20 mouse cellular contexts compared by ENCODE assay signal in genomic region chr19:8803879-8804660, GRCm38 (mm10). TPM values are rescaled to one million over a fixed set of nuclear protein-coding genes. Genes with fewer than 3 reads are reported as not detected.
DNase-seq lines count a peak whose midpoint lies in the region; ATAC-seq and TF ChIP-seq lines count a peak whose summit lies in the region.
"Had no signal": no experiment of that assay in that cellular context is flagged by ENCODE, and none has a peak within 500 bp of the region (broad histone marks: within the 10 kb centered on the region; RNA-seq: fewer than 3 reads in every experiment).

No protein-coding gene starts in this region.

- H3K27ac ChIP-seq in forebrain, embryonic 12.5 days, result no peak overlapping the region
- H3K27ac ChIP-seq in forebrain, embryonic 14.5 days (ENCODE audit: low read depth, low read length), result no peak overlapping the region
- no peak overlapping the region for H3K27ac ChIP-seq in midbrain, embryonic 10.5 days (replicated peaks)
- H3K27ac ChIP-seq in midbrain, embryonic 16.5 days (ENCODE audit: low read length), result no peak overlapping the region
- 0 out of 2 replicates have a peak overlapping the region, but pooled peaks have one; percentile 84 for H3K27ac ChIP-seq in macrophage
- H3K27ac ChIP-seq: stomach, postnatal 0 days had no signal

- TF ChIP-seq CTCF in E14TG2a.4 (conservative IDR thresholded peaks at IDR 0.05; ENCODE audit: low read length), result no peak

- DNase-seq in forebrain, embryonic 14.5 days (ENCODE audit: low spot score), result no peak
- no peak for DNase-seq in midbrain, embryonic 10.5 days (ENCODE audit: low spot score)
- no peak for DNase-seq in gastrocnemius, adult 8-10 months (ENCODE audit: low spot score in 2 of 2)
- no peak for DNase-seq in embryo, embryonic 9.5 days (ENCODE audit: extremely low spot score)
- DNase-seq: cerebellum, adult 18-20 months; cerebellum, postnatal 25 days; embryo, embryonic 11 days; heart, postnatal 10 days; kidney, postnatal 36 days; lung, adult 2 months; lung, postnatal 14 days; right cerebral cortex, postnatal 14 days had no signal

- no peak overlapping the region for H3K4me2 ChIP-seq in forebrain, embryonic 12.5 days
- H3K4me2 ChIP-seq in forebrain, embryonic 14.5 days (ENCODE audit: low read length), result no peak overlapping the region
- no peak overlapping the region for H3K4me2 ChIP-seq in midbrain, embryonic 16.5 days (ENCODE audit: low read length)

- H3K36me3 ChIP-seq in forebrain, embryonic 12.5 days (replicated peaks), result peaks cover 48% of the 10 kb centered on the region
- peaks cover 36% of the 10 kb centered on the region for H3K36me3 ChIP-seq in forebrain, embryonic 14.5 days (ENCODE audit: control insufficient read depth, insufficient read depth, low read length)
- H3K36me3 ChIP-seq in midbrain, embryonic 10.5 days, result peaks cover 58% of the 10 kb centered on the region
- H3K36me3 ChIP-seq in midbrain, embryonic 16.5 days (ENCODE audit: control insufficient read depth, insufficient read depth, low read length), result peaks cover 7% of the 10 kb centered on the region
- H3K36me3 ChIP-seq in E14TG2a.4 (ENCODE audit: insufficient read depth, low read length), result peaks cover 59% of the 10 kb centered on the region
- H3K36me3 ChIP-seq in macrophage (ENCODE audit: inconsistent target), result no peaks in the 10 kb centered on the region

- no peak overlapping the region for H3K4me3 ChIP-seq in forebrain, embryonic 12.5 days (replicated peaks)
- H3K4me3 ChIP-seq in forebrain, embryonic 14.5 days (ENCODE audit: low read depth, low read length), result no peak overlapping the region
- peak overlapping the region; percentile 5; the same call in 1 of the 2 replicates for H3K4me3 ChIP-seq in midbrain, embryonic 10.5 days
- no peak overlapping the region for H3K4me3 ChIP-seq in midbrain, embryonic 16.5 days (ENCODE audit: low read depth, low read length)
- H3K4me3 ChIP-seq in E14TG2a.4 (replicated peaks; ENCODE audit: low read length) (peak overlapping the region; percentile 92; the same call in 1 of the 2 replicates), macrophage (ENCODE audit: inconsistent target) (no peak overlapping the region)
- H3K4me3 ChIP-seq: heart, embryonic 12.5 days had no signal

- no peaks in the 10 kb centered on the region for H3K27me3 ChIP-seq in forebrain, embryonic 12.5 days
- no peaks in the 10 kb centered on the region for H3K27me3 ChIP-seq in forebrain, embryonic 14.5 days (replicated peaks; ENCODE audit: control insufficient read depth, insufficient read depth, low read length)
- H3K27me3 ChIP-seq in midbrain, embryonic 10.5 days (ENCODE audit: low read depth, poor library complexity, severe bottlenecking), result no peaks in the 10 kb centered on the region
- H3K27me3 ChIP-seq in midbrain, embryonic 16.5 days (ENCODE audit: control insufficient read depth, insufficient read depth, low read depth, low read length), result no peaks in the 10 kb centered on the region
- no peaks in the 10 kb centered on the region for H3K27me3 ChIP-seq in E14TG2a.4 (ENCODE audit: insufficient read depth, low read length)
- H3K27me3 ChIP-seq: heart, embryonic 12.5 days; kidney, embryonic 15.5 days had no signal

- 91% methylated on average over 11 of the region's 11 CpGs for WGBS in forebrain, embryonic 12.5 days
- WGBS in forebrain, embryonic 14.5 days, result 91% methylated on average over 11 of the region's 11 CpGs
- 89% methylated on average over 11 of the region's 11 CpGs for WGBS in midbrain, embryonic 10.5 days
- 92% methylated on average over 11 of the region's 11 CpGs for whole genome bisulfite sequencing in midbrain, embryonic 16.5 days
- WGBS in macrophage (ENCODE audit: missing documents), result 73% methylated on average over 10 of the region's 11 CpGs

- H3K9me3 ChIP-seq in forebrain, embryonic 12.5 days, result no peaks in the 10 kb centered on the region
- H3K9me3 ChIP-seq in forebrain, embryonic 14.5 days (replicated peaks; ENCODE audit: control insufficient read depth, low read length), result no peaks in the 10 kb centered on the region
- no peaks in the 10 kb centered on the region for H3K9me3 ChIP-seq in midbrain, embryonic 10.5 days (replicated peaks)
- no peaks in the 10 kb centered on the region for H3K9me3 ChIP-seq in midbrain, embryonic 16.5 days (replicated peaks; ENCODE audit: control insufficient read depth, low read length, poor library complexity, severe bottlenecking)
- H3K9me3 ChIP-seq in E14TG2a.4 (ENCODE audit: low read length), result no peaks in the 10 kb centered on the region
- H3K9me3 ChIP-seq: heart, embryonic 12.5 days; kidney, embryonic 15.5 days had no signal

- H3K79me2 ChIP-seq in macrophage (ENCODE audit: inconsistent target), result peaks cover 5% of the 10 kb centered on the region; the same call in 1 of the 2 replicates

- peaks cover 19% of the 10 kb centered on the region for H3K4me1 ChIP-seq in forebrain, embryonic 12.5 days
- H3K4me1 ChIP-seq in forebrain, embryonic 14.5 days (ENCODE audit: control insufficient read depth, insufficient read depth, low read length), result peaks cover 8% of the 10 kb centered on the region; the same call in 1 of the 2 replicates
- H3K4me1 ChIP-seq in midbrain, embryonic 10.5 days, result peaks cover 22% of the 10 kb centered on the region
- peaks cover 14% of the 10 kb centered on the region for H3K4me1 ChIP-seq in midbrain, embryonic 16.5 days (ENCODE audit: control insufficient read depth, insufficient read depth, low read length)
- peaks cover 61% of the 10 kb centered on the region for H3K4me1 ChIP-seq in E14TG2a.4 (replicated peaks; ENCODE audit: low read depth, low read length)

- ATAC-seq in forebrain, embryonic 12.5 days (ENCODE audit: low FRiP score), result no peak
- ATAC-seq in forebrain, embryonic 14.5 days, result no peak
- ATAC-seq in midbrain, embryonic 16.5 days, result no peak
- ATAC-seq: intestine, postnatal 0 days had no signal

- 0 out of 2 replicates have a peak overlapping the region, but pooled peaks have one; percentile 7 for H3K9ac ChIP-seq in forebrain, embryonic 12.5 days
- H3K9ac ChIP-seq in forebrain, embryonic 14.5 days (ENCODE audit: low read length), result no peak overlapping the region
- no peak overlapping the region for H3K9ac ChIP-seq in midbrain, embryonic 16.5 days (ENCODE audit: low read depth, low read length)
- H3K9ac ChIP-seq: heart, embryonic 12.5 days; kidney, embryonic 15.5 days had no signal

RNA-seq across cellular contexts. Expression of gene Zbtb3, which starts 1.7 kb away (rescaled TPM):
- polyA plus RNA-seq in forebrain, embryonic 12.5 days (2016; fragmentation: Nextera tagmentation; extraction: Ambion mirVana), result 6.6 and 7.9 TPM in 2 replicates
- polyA plus RNA-seq in forebrain, embryonic 14.5 days (2014; fragmentation: Nextera tagmentation; extraction: Ambion mirVana), result 9.0 and 9.7 TPM in 2 replicates
- 7.5 and 7.8 TPM in 2 replicates for polyA plus RNA-seq in midbrain, embryonic 10.5 days (2016; fragmentation: Nextera tagmentation; extraction: Ambion mirVana)
- polyA plus RNA-seq in midbrain, embryonic 16.5 days (2015; fragmentation: Nextera tagmentation; extraction: Ambion mirVana), result 7.6 and 8.9 TPM in 2 replicates
- 1 to 10 TPM in 19 of 26 experiments, under 1 TPM in 6, not detected in 1; 0.45 to 8.1 (median 3.1) TPM for total RNA-seq in macrophage (2018; cell fraction: chromatin; rRNA removed)
- 1 to 10 TPM in 24 of 26 experiments, under 1 TPM in 2; 0.86 to 7.2 (median 2.4) TPM for total RNA-seq in macrophage (2018; cell fraction: cytosol; rRNA removed)
- total RNA-seq in macrophage (2018; cell fraction: nucleus; rRNA removed), result 1 to 10 TPM in 22 of 26 experiments, under 1 TPM in 4; 0.64 to 8.3 (median 3.6) TPM
- 1.5 to 2.4 TPM (median 2.0 TPM) in 3 replicates for polyA plus RNA-seq in macrophage (2018)
- 1 to 10 TPM in 1 of 4 experiments, under 1 TPM in 3; 0.82 to 1.1 (median 0.90) TPM for total RNA-seq in gastrocnemius, adult 8-10 months (2022)

RNA-seq across cellular contexts. Expression of gene Polr2g, which starts 5.7 kb away (rescaled TPM):
- 158 and 161 TPM in 2 replicates for polyA plus RNA-seq in forebrain, embryonic 12.5 days (2016; fragmentation: Nextera tagmentation; extraction: Ambion mirVana)
- polyA plus RNA-seq in forebrain, embryonic 14.5 days (2014; fragmentation: Nextera tagmentation; extraction: Ambion mirVana), result 171 and 189 TPM in 2 replicates
- polyA plus RNA-seq in midbrain, embryonic 10.5 days (2016; fragmentation: Nextera tagmentation; extraction: Ambion mirVana), result 169 and 176 TPM in 2 replicates
- 136 and 140 TPM in 2 replicates for polyA plus RNA-seq in midbrain, embryonic 16.5 days (2015; fragmentation: Nextera tagmentation; extraction: Ambion mirVana)
- 10 to 100 TPM in 20 of 26 experiments, 1 to 10 TPM in 6; 1.6 to 68.0 (median 21.8) TPM for total RNA-seq in macrophage (2018; cell fraction: chromatin; rRNA removed)
- 100 to 1,000 TPM in 12 of 26 experiments, 10 to 100 TPM in 14; 78.4 to 148 (median 97.9) TPM for total RNA-seq in macrophage (2018; cell fraction: cytosol; rRNA removed)
- 10 to 100 TPM; 18.2 to 67.1 (median 36.1) TPM for total RNA-seq in macrophage (2018; cell fraction: nucleus; rRNA removed)
- polyA plus RNA-seq in macrophage (2018), result 87.6 to 127 TPM (median 98.0 TPM) in 3 replicates
- 10 to 100 TPM; 36.0 to 42.5 (median 37.7) TPM for total RNA-seq in gastrocnemius, adult 8-10 months (2022)

RNA-seq across cellular contexts. Expression of gene Ttc9c, which starts 15.1 kb away (rescaled TPM):
- 78.7 and 83.9 TPM in 2 replicates for polyA plus RNA-seq in forebrain, embryonic 12.5 days (2016; fragmentation: Nextera tagmentation; extraction: Ambion mirVana)
- 50.7 and 65.3 TPM in 2 replicates for polyA plus RNA-seq in forebrain, embryonic 14.5 days (2014; fragmentation: Nextera tagmentation; extraction: Ambion mirVana)
- polyA plus RNA-seq in midbrain, embryonic 10.5 days (2016; fragmentation: Nextera tagmentation; extraction: Ambion mirVana), result 69.0 and 74.5 TPM in 2 replicates
- 55.0 and 61.6 TPM in 2 replicates for polyA plus RNA-seq in midbrain, embryonic 16.5 days (2015; fragmentation: Nextera tagmentation; extraction: Ambion mirVana)
- 100 to 1,000 TPM in 1 of 26 experiments, 10 to 100 TPM in 24, 1 to 10 TPM in 1; 6.5 to 108 (median 37.4) TPM for total RNA-seq in macrophage (2018; cell fraction: chromatin; rRNA removed)
- total RNA-seq in macrophage (2018; cell fraction: cytosol; rRNA removed), result 10 to 100 TPM; 17.1 to 45.4 (median 34.0) TPM
- total RNA-seq in macrophage (2018; cell fraction: nucleus; rRNA removed), result 10 to 100 TPM; 15.7 to 94.7 (median 44.9) TPM
- polyA plus RNA-seq in macrophage (2018), result 25.0 to 30.5 TPM (median 30.3 TPM) in 3 replicates
- total RNA-seq in gastrocnemius, adult 8-10 months (2022), result 10 to 100 TPM; 11.4 to 12.7 (median 11.9) TPM

RNA-seq across cellular contexts. Expression of gene Hnrnpul2, which starts 15.7 kb away (rescaled TPM):
- 7.2 and 7.8 TPM in 2 replicates for polyA plus RNA-seq in forebrain, embryonic 12.5 days (2016; fragmentation: Nextera tagmentation; extraction: Ambion mirVana)
- polyA plus RNA-seq in forebrain, embryonic 14.5 days (2014; fragmentation: Nextera tagmentation; extraction: Ambion mirVana), result 7.2 and 7.4 TPM in 2 replicates
- 4.3 and 4.4 TPM in 2 replicates for polyA plus RNA-seq in midbrain, embryonic 10.5 days (2016; fragmentation: Nextera tagmentation; extraction: Ambion mirVana)
- polyA plus RNA-seq in midbrain, embryonic 16.5 days (2015; fragmentation: Nextera tagmentation; extraction: Ambion mirVana), result 5.3 and 6.2 TPM in 2 replicates
- total RNA-seq in macrophage (2018; cell fraction: chromatin; rRNA removed), result 100 to 1,000 TPM in 16 of 26 experiments, 10 to 100 TPM in 10; 43.1 to 200 (median 123) TPM
- total RNA-seq in macrophage (2018; cell fraction: cytosol; rRNA removed), result 100 to 1,000 TPM in 1 of 26 experiments, 10 to 100 TPM in 25; 60.4 to 102 (median 80.2) TPM
- 100 to 1,000 TPM in 15 of 26 experiments, 10 to 100 TPM in 11; 61.1 to 164 (median 118) TPM for total RNA-seq in macrophage (2018; cell fraction: nucleus; rRNA removed)
- 74.0 to 130 TPM (median 81.5 TPM) in 3 replicates for polyA plus RNA-seq in macrophage (2018)
- 10 to 100 TPM; 38.1 to 45.6 (median 44.3) TPM for total RNA-seq in gastrocnemius, adult 8-10 months (2022)

RNA-seq across cellular contexts. Expression of gene Taf6l, which starts 17.9 kb away (rescaled TPM):
- polyA plus RNA-seq in forebrain, embryonic 12.5 days (2016; fragmentation: Nextera tagmentation; extraction: Ambion mirVana), result 35.9 and 41.5 TPM in 2 replicates
- 18.3 and 19.7 TPM in 2 replicates for polyA plus RNA-seq in forebrain, embryonic 14.5 days (2014; fragmentation: Nextera tagmentation; extraction: Ambion mirVana)
- polyA plus RNA-seq in midbrain, embryonic 10.5 days (2016; fragmentation: Nextera tagmentation; extraction: Ambion mirVana), result 47.5 and 47.6 TPM in 2 replicates
- polyA plus RNA-seq in midbrain, embryonic 16.5 days (2015; fragmentation: Nextera tagmentation; extraction: Ambion mirVana), result 30.7 and 32.9 TPM in 2 replicates
- total RNA-seq in macrophage (2018; cell fraction: chromatin; rRNA removed), result 10 to 100 TPM; 19.4 to 71.5 (median 42.4) TPM
- 10 to 100 TPM; 12.3 to 19.2 (median 15.6) TPM for total RNA-seq in macrophage (2018; cell fraction: cytosol; rRNA removed)
- 10 to 100 TPM; 10.4 to 47.8 (median 26.1) TPM for total RNA-seq in macrophage (2018; cell fraction: nucleus; rRNA removed)
- 11.3 to 16.9 TPM (median 15.6 TPM) in 3 replicates for polyA plus RNA-seq in macrophage (2018)
- 1 to 10 TPM; 3.6 to 5.0 (median 4.6) TPM for total RNA-seq in gastrocnemius, adult 8-10 months (2022)

Comparison
In these comparisons a context has a peak if more than half of its experiments do, and no peak if none do; other contexts are left out.
1. H3K4me3 ChIP-seq: peak in midbrain, embryonic 10.5 days (single experiment) and E14TG2a.4 (single experiment); none in forebrain, embryonic 12.5 days (single experiment), forebrain, embryonic 14.5 days (single experiment), midbrain, embryonic 16.5 days (single experiment) and macrophage (single experiment).